Mouse (Mus musculus): ENCODE results near the gene Mien1. TPM values are rescaled to one million over a fixed set of nuclear protein-coding genes. Genes with fewer than 3 reads are reported as not detected.

Gene Mien1
- polyA plus RNA-seq, 1 experiment from 2014 or later = 83.8 TPM

DNA sequence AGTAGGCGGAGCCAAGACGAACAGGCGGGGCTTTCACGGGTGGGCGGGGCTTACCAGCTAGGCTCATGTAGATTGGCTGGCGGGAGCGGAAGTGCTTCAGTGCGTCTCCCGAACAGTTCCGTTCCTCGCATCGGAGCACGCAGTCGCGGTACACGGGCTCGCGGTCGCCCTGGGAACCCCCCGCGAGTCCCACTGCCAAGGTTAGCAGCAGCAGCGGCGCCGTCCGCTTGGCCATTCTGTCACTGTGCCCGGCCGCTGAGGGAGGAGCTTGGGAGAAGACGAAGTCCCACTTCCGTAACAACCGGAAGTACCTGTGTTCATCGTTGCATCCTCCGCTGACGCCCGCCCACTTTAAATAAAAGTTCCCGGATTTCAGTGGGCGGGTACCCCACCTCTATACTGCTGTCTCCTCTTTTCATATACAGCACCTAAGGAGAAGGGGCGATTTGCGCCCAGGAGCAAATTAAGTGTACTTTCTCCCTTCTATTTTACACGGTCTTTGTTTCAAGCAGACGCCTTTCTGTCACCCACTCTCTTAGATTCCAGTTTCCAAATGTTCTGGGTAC is 38.5 kb downstream of the Mien1 start, which contains the start of gene Pgap3:
Gene Pgap3 (minus strand): TSS at position 330 of the 566 bp plus-strand sequence.
- H3K27me3 ChIP-seq (ENCODE audit: insufficient read depth, low read length) = no peaks in the 10 kb centered on the region
- DNase-seq = peak; percentile 92
- H3K4me2 ChIP-seq (ENCODE audit: low read depth, low read length) = peak within 1 kb of the TSS; percentile 80
- TF ChIP-seq CTCF (IDR thresholded peaks at IDR 0.05; ENCODE audit: low read depth) (no peak), EP300 (IDR thresholded peaks at IDR 0.05; ENCODE audit: low read depth) (no peak)
- WGBS (ENCODE audit: insufficient replicate concordance) = under 1% methylated on average over 40 of the region's 40 CpGs
- no peaks in the 10 kb centered on the region for H3K9me3 ChIP-seq (ENCODE audit: low read length)
- peak within 1 kb of the TSS; percentile 77 for H3K4me3 ChIP-seq (ENCODE audit: low read depth, low read length)
- peak within 1 kb of the TSS; percentile 99 for H3K27ac ChIP-seq (ENCODE audit: low read depth)
- peaks cover 14% of the 10 kb centered on the region for H3K4me1 ChIP-seq (ENCODE audit: insufficient read depth)
- peak within 1 kb of the TSS; percentile 83 for H3K9ac ChIP-seq (replicated peaks)
- ATAC-seq = peak; percentile 93
- H3K36me3 ChIP-seq (replicated peaks; ENCODE audit: insufficient read depth, low read length) = no peaks in the 10 kb centered on the region

DNA sequence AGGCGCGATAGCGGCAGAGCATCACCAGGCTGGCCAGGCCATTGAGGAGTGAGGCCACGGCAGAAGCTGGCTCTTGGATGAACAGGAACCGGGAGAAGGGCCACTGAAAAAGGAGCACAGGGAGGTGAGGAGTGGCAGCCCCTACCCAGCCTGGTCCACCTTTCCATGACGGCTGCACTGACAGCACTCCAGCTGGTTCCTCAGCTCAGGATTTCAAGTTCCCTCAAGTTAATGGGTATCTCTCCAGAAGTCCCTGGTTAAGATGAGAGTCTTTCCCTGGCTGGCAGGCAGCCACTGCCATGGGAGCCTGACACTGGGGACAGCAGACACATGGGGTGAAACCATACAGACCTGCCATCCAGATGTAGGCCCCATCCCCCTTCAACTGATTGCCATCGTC is 40.8 kb downstream of the Mien1 start:
- no peak overlapping the region for H3K4me3 ChIP-seq (ENCODE audit: low read depth, low read length)
- no peak overlapping the region for H3K27ac ChIP-seq (ENCODE audit: low read depth)
- ATAC-seq = no peak
- H3K4me1 ChIP-seq (ENCODE audit: insufficient read depth) = peaks cover 37% of the 10 kb centered on the region
- WGBS (ENCODE audit: insufficient replicate concordance) = 88% methylated on average over 7 of the region's 7 CpGs
- no peaks in the 10 kb centered on the region for H3K36me3 ChIP-seq (replicated peaks; ENCODE audit: insufficient read depth, low read length)
- no peak for TF ChIP-seq EP300 (IDR thresholded peaks at IDR 0.05; ENCODE audit: low read depth)
- TF ChIP-seq CTCF (IDR thresholded peaks at IDR 0.05; ENCODE audit: low read depth) = no peak
- H3K4me2 ChIP-seq (ENCODE audit: low read depth, low read length) = no peak overlapping the region
- DNase-seq = no peak
- H3K9ac ChIP-seq (replicated peaks) = no peak overlapping the region
- no peaks in the 10 kb centered on the region for H3K9me3 ChIP-seq (ENCODE audit: low read length)
- no peaks in the 10 kb centered on the region for H3K27me3 ChIP-seq (ENCODE audit: insufficient read depth, low read length)

DNA sequence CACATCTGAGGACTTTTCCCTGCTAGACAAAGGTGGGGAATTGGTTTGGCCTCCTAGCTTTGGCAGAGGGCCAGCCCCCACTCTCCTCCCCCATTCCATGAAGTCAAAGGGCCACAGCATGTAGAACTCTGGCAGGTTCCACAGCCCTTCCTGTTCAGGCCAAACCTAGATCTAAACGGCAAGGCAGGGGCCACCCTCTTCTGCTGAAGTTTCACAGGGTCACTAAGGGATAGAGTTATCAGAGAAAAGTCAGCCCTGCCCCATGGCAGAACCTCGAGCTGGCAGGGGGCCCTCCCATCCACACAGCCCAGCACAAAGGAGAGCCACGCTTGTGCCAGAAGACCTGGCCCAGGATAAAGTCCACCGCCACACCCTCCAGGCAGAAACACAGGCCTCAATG is 43.8 kb downstream of the Mien1 start:
- Histone ChIP-seq H3K27me3 (ENCODE audit: insufficient read depth, low read length) (0 out of 2 replicates have a peak, but pooled peaks cover 2% of the 10 kb centered on the region), H3K27ac (ENCODE audit: low read depth) (peak overlapping the region; percentile 84), H3K4me2 (ENCODE audit: low read depth, low read length) (no peak overlapping the region), H3K4me1 (ENCODE audit: insufficient read depth) (peaks cover 42% of the 10 kb centered on the region), H3K36me3 (replicated peaks; ENCODE audit: insufficient read depth, low read length) (no peaks in the 10 kb centered on the region), H3K9me3 (ENCODE audit: low read length) (no peaks in the 10 kb centered on the region), H3K9ac (replicated peaks) (no peak overlapping the region), H3K4me3 (ENCODE audit: low read depth, low read length) (no peak overlapping the region)
- ATAC-seq (peak; percentile 49), DNase-seq (peak; percentile 71)
- TF ChIP-seq EP300 (IDR thresholded peaks at IDR 0.05; ENCODE audit: low read depth) (no peak), CTCF (IDR thresholded peaks at IDR 0.05; ENCODE audit: low read depth) (no peak)
- 41% methylated on average over 4 of the region's 4 CpGs for WGBS (ENCODE audit: insufficient replicate concordance)

DNA sequence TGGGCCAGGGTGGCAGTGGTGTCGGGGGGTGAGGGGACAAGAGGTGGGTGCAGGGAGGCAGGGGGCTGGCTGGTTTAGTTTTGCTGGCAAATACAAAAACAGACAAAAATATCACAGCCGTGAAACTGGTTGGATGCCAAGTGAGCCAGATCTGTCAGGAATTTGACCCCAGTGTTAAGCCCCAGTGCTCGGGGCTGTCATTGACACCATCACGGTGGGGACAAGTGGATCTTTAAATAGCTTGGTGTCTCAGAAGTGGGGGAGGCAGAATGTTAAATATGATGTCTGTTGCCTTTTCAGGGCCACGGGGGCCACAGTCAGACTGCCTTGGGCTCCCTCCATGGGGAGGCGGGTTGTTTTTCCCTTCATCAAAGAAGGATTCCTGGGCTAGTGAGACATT is 44.5 kb downstream of the Mien1 start:
- no peak for ATAC-seq

DNA sequence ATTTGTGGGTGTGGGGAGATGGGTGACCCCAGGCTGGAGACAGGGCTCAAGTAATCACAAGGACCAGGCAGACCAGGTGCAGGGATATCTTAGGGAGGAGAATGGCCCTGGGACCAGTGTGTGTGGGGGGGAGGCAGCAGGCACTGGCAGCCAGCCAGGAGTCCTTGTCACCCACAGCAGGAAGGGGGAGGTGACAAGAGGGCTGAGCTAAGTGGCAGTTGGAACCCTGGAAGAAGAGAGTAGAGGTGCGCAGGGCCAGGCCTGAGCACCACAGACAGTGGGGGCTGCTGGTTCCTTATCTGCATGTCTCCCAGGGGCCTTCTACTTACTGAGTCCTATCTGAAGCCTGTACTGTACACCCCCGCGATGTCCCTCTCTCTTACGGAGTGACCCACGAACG is 45.5 kb downstream of the Mien1 start:
- WGBS (ENCODE audit: insufficient replicate concordance) = 25% methylated on average over 6 of the region's 6 CpGs
- peak overlapping the region; percentile 59 for H3K4me2 ChIP-seq (ENCODE audit: low read depth, low read length)
- no peak for TF ChIP-seq CTCF (IDR thresholded peaks at IDR 0.05; ENCODE audit: low read depth)
- TF ChIP-seq EP300 (IDR thresholded peaks at IDR 0.05; ENCODE audit: low read depth) = peak; percentile 43; the same call in 1 of the 2 replicates
- peak; percentile 74 for ATAC-seq
- DNase-seq = peak; percentile 80
- H3K4me1 ChIP-seq (ENCODE audit: insufficient read depth) = peaks cover 36% of the 10 kb centered on the region
- peaks cover 6% of the 10 kb centered on the region; the same call in 1 of the 2 replicates for H3K27me3 ChIP-seq (ENCODE audit: insufficient read depth, low read length)
- no peaks in the 10 kb centered on the region for H3K9me3 ChIP-seq (ENCODE audit: low read length)
- H3K27ac ChIP-seq (ENCODE audit: low read depth) = peak overlapping the region; percentile 84
- H3K9ac ChIP-seq (replicated peaks) = peak overlapping the region; percentile 54
- H3K36me3 ChIP-seq (replicated peaks; ENCODE audit: insufficient read depth, low read length) = no peaks in the 10 kb centered on the region
- H3K4me3 ChIP-seq (ENCODE audit: low read depth, low read length) = no peak overlapping the region

More for the DNA sequence above, 44.5 kb downstream of the Mien1 start:
- 0 out of 2 replicates have a peak, but pooled peaks cover 4% of the 10 kb centered on the region for H3K27me3 ChIP-seq (ENCODE audit: insufficient read depth, low read length)
- H3K4me2 ChIP-seq (ENCODE audit: low read depth, low read length) = peak overlapping the region; percentile 26; the same call in 1 of the 2 replicates
- no peaks in the 10 kb centered on the region for H3K9me3 ChIP-seq (ENCODE audit: low read length)
- no peak for TF ChIP-seq CTCF (IDR thresholded peaks at IDR 0.05; ENCODE audit: low read depth)
- no peak for TF ChIP-seq EP300 (IDR thresholded peaks at IDR 0.05; ENCODE audit: low read depth)
- WGBS (ENCODE audit: insufficient replicate concordance) = 59% methylated on average over 6 of the region's 6 CpGs
- DNase-seq = peak; percentile 15
- H3K36me3 ChIP-seq (replicated peaks; ENCODE audit: insufficient read depth, low read length) = no peaks in the 10 kb centered on the region
- H3K4me3 ChIP-seq (ENCODE audit: low read depth, low read length) = no peak overlapping the region
- H3K9ac ChIP-seq (replicated peaks) = peak overlapping the region; percentile 34
- H3K27ac ChIP-seq (ENCODE audit: low read depth) = peak overlapping the region; percentile 84
- peaks cover 36% of the 10 kb centered on the region for H3K4me1 ChIP-seq (ENCODE audit: insufficient read depth)

DNA sequence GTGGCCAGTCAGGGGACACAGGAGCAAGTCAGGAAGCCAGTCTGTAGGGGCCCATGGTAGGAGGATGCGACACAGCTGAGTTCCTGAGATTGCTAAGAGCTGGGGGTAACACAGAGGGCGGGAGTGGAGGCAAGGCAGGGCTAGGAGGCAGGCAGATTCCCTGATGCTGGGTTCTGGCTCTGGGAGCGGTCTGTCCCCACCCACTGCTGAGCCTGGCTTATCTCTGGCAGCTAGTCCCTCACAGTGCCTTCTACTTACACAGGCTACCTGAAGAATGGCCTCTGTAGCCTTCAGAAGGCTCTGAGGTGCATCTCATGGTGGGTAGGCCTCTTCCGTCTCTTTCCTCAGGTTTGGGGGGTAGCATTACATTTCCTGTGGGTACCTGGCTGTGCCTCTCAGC is 46.1 kb downstream of the Mien1 start:
- peak overlapping the region; percentile 84 for H3K27ac ChIP-seq (ENCODE audit: low read depth)
- H3K27me3 ChIP-seq (ENCODE audit: insufficient read depth, low read length) = peaks cover 9% of the 10 kb centered on the region
- DNase-seq (peak; percentile 64), ATAC-seq (peak; percentile 74)
- peak overlapping the region; percentile 59 for H3K4me2 ChIP-seq (ENCODE audit: low read depth, low read length)
- TF ChIP-seq EP300 (IDR thresholded peaks at IDR 0.05; ENCODE audit: low read depth) (no peak), CTCF (IDR thresholded peaks at IDR 0.05; ENCODE audit: low read depth) (no peak)
- H3K4me3 ChIP-seq (ENCODE audit: low read depth, low read length) = no peak overlapping the region
- no peaks in the 10 kb centered on the region for H3K9me3 ChIP-seq (ENCODE audit: low read length)
- H3K4me1 ChIP-seq (ENCODE audit: insufficient read depth) = peaks cover 36% of the 10 kb centered on the region
- H3K36me3 ChIP-seq (replicated peaks; ENCODE audit: insufficient read depth, low read length) = no peaks in the 10 kb centered on the region
- WGBS (ENCODE audit: insufficient replicate concordance) = 37% methylated on average over 4 of the region's 4 CpGs
- peak overlapping the region; percentile 54 for H3K9ac ChIP-seq (replicated peaks)

Data from liver, postnatal 0 days (tissue).